Mouse (Mus musculus) ES-Bruce4 (cell line): ENCODE data around the gene Stk38.

ENCODE experiments used
- CTCF ChIP-seq: IDR thresholded peaks from one replicate; pipeline ENCODE4 v1.8.1; 2011; ENCODE audit warnings: low read depth, low read length
- EP300 ChIP-seq: IDR thresholded peaks from 2 replicates; pipeline ENCODE4 v1.6.1; 2011; ENCODE audit warnings: low read depth, low read length; ENCODE audit not compliant: insufficient read depth
- POLR2A ChIP-seq: IDR thresholded peaks from one replicate; pipeline ENCODE4 v1.8.1; 2011; ENCODE audit warnings: low read length; ENCODE audit not compliant: insufficient read depth

DNA sequence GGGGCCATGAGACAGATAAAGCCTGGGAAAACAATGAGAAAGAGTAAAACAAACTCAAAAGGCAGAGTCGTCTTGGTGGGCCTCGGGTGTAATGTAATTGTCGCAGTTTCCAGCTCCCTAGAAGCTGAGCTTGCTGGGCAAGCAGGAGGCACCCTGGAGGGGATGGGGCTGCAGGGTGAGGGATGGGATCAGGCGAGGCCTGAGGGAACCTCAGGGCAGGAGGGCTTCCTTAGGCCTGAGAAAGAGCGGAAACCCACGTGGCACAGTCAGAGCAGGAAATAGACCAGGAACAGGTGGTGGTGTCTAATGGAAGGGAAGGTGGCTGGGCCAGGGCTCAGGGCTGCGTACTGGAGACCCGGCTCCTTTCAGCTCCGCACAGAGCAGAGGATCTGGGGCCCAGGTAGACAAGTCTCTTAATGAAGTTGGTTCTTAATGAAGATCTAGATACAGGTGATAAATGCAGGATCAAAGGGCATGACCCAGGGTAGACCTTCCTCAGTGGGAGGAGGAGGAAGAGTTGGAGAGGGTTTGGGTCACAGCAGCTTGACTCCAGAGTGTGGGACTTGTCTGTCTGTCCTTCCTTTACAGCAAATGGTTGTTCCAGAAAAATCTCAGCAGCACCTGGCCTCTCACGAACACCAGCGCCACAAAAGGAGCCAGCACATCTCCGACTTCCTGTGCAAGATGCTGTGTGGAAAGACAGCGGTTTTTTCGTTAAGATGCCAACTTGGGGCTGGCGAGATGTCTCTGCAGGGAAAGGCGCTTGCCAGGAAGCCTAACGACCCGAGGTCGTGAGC is 73.5 kb downstream of the Stk38 start:
- no peak for TF ChIP-seq EP300
- no peak for TF ChIP-seq CTCF
- no peak for TF ChIP-seq POLR2A
